ENCODE assay signal across 11 mouse cellular contexts in the genomic region with DNA sequence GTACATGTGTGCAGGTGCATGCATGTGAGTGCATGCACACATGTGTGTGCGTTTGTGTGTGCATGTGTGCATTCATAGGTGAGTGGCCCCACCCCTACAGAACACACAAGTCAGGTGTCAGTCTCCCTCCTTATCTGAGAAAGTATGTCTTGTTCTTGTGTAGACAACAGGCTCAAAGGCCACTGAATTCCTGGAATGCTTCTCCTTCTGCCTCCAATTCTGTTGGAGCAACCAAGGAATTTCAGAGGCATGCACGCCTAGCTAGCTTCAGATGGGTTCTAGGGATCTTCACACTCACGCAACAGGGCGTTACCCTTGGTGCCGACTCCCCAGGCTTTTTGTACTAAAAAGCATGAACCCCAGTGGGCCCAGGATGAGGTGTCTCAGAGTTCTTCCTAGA. TPM values are rescaled to one million over a fixed set of nuclear protein-coding genes. Genes with fewer than 3 reads are reported as not detected.
A peak's percentile ranks its signal among the peaks of the same experiment; 100 is the strongest.
DNase-seq lines count a peak whose midpoint lies in the region; ATAC-seq and TF ChIP-seq lines count a peak whose summit lies in the region.
"Had no signal": no experiment of that assay in that cellular context is flagged by ENCODE, and none has a peak within 500 bp of the region (broad histone marks: within the 10 kb centered on the region; RNA-seq: fewer than 3 reads in every experiment).

No protein-coding gene starts in this region.

- H3K27me3 ChIP-seq in heart, embryonic 14.5 days (ENCODE audit: control insufficient read depth, insufficient read depth, low read length): no peaks in the 10 kb centered on the region
- H3K27me3 ChIP-seq in heart, adult 2 months (ENCODE audit: control insufficient read depth, insufficient read depth, low read length): no peaks in the 10 kb centered on the region
- H3K27me3 ChIP-seq in lung, embryonic 16.5 days (ENCODE audit: control insufficient read depth, insufficient read depth, low read depth, low read length): no peaks in the 10 kb centered on the region
- no peaks in the 10 kb centered on the region for H3K27me3 ChIP-seq in intestine, embryonic 15.5 days (replicated peaks)
- no peaks in the 10 kb centered on the region for H3K27me3 ChIP-seq in stomach, postnatal 0 days (ENCODE audit: control insufficient read depth, insufficient read depth, low read length)
- H3K27me3 ChIP-seq: megakaryocyte, embryonic 14.5 days had no signal

- H3K4me3 ChIP-seq in heart, embryonic 14.5 days (ENCODE audit: control insufficient read depth in 1 of 2, insufficient read depth in 1 of 2, low read depth in 1 of 2, low read length in 2 of 2): no peak overlapping the region
- no peak overlapping the region for H3K4me3 ChIP-seq in heart, adult 2 months
- H3K4me3 ChIP-seq in lung, embryonic 16.5 days (ENCODE audit: low read length): no peak overlapping the region
- H3K4me3 ChIP-seq in lung, adult 2 months (replicated peaks; ENCODE audit: extremely low read depth, low read depth, low read length): no peak overlapping the region
- no peak overlapping the region for H3K4me3 ChIP-seq in intestine, embryonic 15.5 days (replicated peaks)
- no peak overlapping the region for H3K4me3 ChIP-seq in stomach, postnatal 0 days (ENCODE audit: low read depth, low read length)
- H3K4me3 ChIP-seq: megakaryocyte, embryonic 14.5 days had no signal

- DNase-seq in heart, adult 2 months: no peak
- no peak for DNase-seq in lung, adult 2 months
- DNase-seq in stomach, postnatal 0 days (ENCODE audit: low spot score): no peak
- DNase-seq in gastrocnemius, adult 8-10 months (ENCODE audit: low spot score in 2 of 2): no peak
- DNase-seq in adipocyte (ENCODE audit: low spot score): no peak
- DNase-seq: liver had no signal

- WGBS in heart, embryonic 14.5 days: 31% methylated on average over 5 of the region's 5 CpGs
- 71% methylated on average over 5 of the region's 5 CpGs for WGBS in heart, adult 2 months
- 45% methylated on average over 5 of the region's 5 CpGs for WGBS in lung, embryonic 16.5 days
- WGBS in lung, adult 2 months: 63% methylated on average over 5 of the region's 5 CpGs
- WGBS in intestine, embryonic 15.5 days: 45% methylated on average over 5 of the region's 5 CpGs
- 41% methylated on average over 5 of the region's 5 CpGs for WGBS in stomach, postnatal 0 days

- intact Hi-C loops in heart, adult 2 months (cut with DNase I): loop anchor here (2.0 to 10.0 kb wide), 3 partner anchors 45 to 295 kb away; no protein-coding TSS in a partner anchor

- H3K79me2 ChIP-seq in heart, adult 2 months (replicated peaks; ENCODE audit: control insufficient read depth, insufficient read depth, low read length): 0 out of 2 replicates have a peak, but pooled peaks cover 5% of the 10 kb centered on the region

- H3K4me1 ChIP-seq in heart, embryonic 14.5 days (ENCODE audit: control insufficient read depth in 2 of 2, insufficient read depth in 2 of 2, low read length in 2 of 2): peaks cover 23 to 39% of the 10 kb centered on the region in 2 experiments
- no peaks in the 10 kb centered on the region; the same call in 1 of the 2 replicates for H3K4me1 ChIP-seq in heart, adult 2 months (ENCODE audit: control insufficient read depth, insufficient read depth, low read length)
- H3K4me1 ChIP-seq in lung, embryonic 16.5 days (replicated peaks; ENCODE audit: control insufficient read depth, insufficient read depth, low read length): peaks cover 19% of the 10 kb centered on the region; the same call in 1 of the 2 replicates
- H3K4me1 ChIP-seq in lung, adult 2 months (ENCODE audit: control insufficient read depth, insufficient read depth, low read length): no peaks in the 10 kb centered on the region
- H3K4me1 ChIP-seq in intestine, embryonic 15.5 days (replicated peaks): peaks cover 11% of the 10 kb centered on the region
- 0 out of 2 replicates have a peak, but pooled peaks cover 2% of the 10 kb centered on the region for H3K4me1 ChIP-seq in stomach, postnatal 0 days (replicated peaks; ENCODE audit: control insufficient read depth, insufficient read depth)

- peak overlapping the region; percentile 21 to 66; a peak in 3 of 4 replicates for H3K27ac ChIP-seq in heart, embryonic 14.5 days (replicated peaks in 1 of 2; ENCODE audit: control insufficient read depth in 1 of 2, insufficient read depth in 1 of 2, low read depth in 2 of 2, low read length in 2 of 2)
- H3K27ac ChIP-seq in heart, adult 2 months: no peak overlapping the region
- H3K27ac ChIP-seq in lung, embryonic 16.5 days (ENCODE audit: low read length): peak overlapping the region; percentile 33; the same call in 1 of the 2 replicates
- peak overlapping the region; percentile 23; the same call in 1 of the 2 replicates for H3K27ac ChIP-seq in intestine, embryonic 15.5 days
- H3K27ac ChIP-seq in stomach, postnatal 0 days (replicated peaks): peak overlapping the region; percentile 45; the same call in 1 of the 2 replicates

- H3K9ac ChIP-seq in heart, embryonic 14.5 days (ENCODE audit: low read length): no peak overlapping the region; the same call in 1 of the 2 replicates
- no peak overlapping the region for H3K9ac ChIP-seq in heart, adult 2 months (ENCODE audit: low read depth, low read length)
- no peak overlapping the region for H3K9ac ChIP-seq in lung, embryonic 16.5 days (ENCODE audit: low read length)
- no peak overlapping the region for H3K9ac ChIP-seq in intestine, embryonic 15.5 days
- H3K9ac ChIP-seq in stomach, postnatal 0 days (ENCODE audit: low read length): no peak overlapping the region

- no peaks in the 10 kb centered on the region for H3K9me3 ChIP-seq in heart, embryonic 14.5 days (ENCODE audit: control insufficient read depth, low read length)
- no peaks in the 10 kb centered on the region for H3K9me3 ChIP-seq in lung, embryonic 16.5 days (ENCODE audit: control insufficient read depth, low read length)
- no peaks in the 10 kb centered on the region for H3K9me3 ChIP-seq in intestine, embryonic 15.5 days
- no peaks in the 10 kb centered on the region for H3K9me3 ChIP-seq in stomach, postnatal 0 days (ENCODE audit: control insufficient read depth, low read length)
- H3K9me3 ChIP-seq: megakaryocyte, embryonic 14.5 days had no signal

- no peak for TF ChIP-seq CTCF in heart, adult 2 months (IDR thresholded peaks at IDR 0.05)
- TF ChIP-seq CTCF in lung, adult 2 months (IDR thresholded peaks at IDR 0.05; ENCODE audit: insufficient read depth, low read length): no peak
- TF ChIP-seq CTCF in stomach, postnatal 0 days (IDR thresholded peaks at IDR 0.05; ENCODE audit: low read depth): no peak

- no peak for TF ChIP-seq EP300 in heart, adult 2 months (IDR thresholded peaks at IDR 0.05; ENCODE audit: insufficient read depth, low read depth, low read length)
- TF ChIP-seq EP300 in stomach, postnatal 0 days (optimal IDR thresholded peaks at IDR 0.05): no peak

- TF ChIP-seq POLR2A in heart, adult 2 months (IDR thresholded peaks at IDR 0.05; ENCODE audit: insufficient read depth, low read depth, low read length): no peak
- TF ChIP-seq POLR2A in lung, adult 2 months (IDR thresholded peaks at IDR 0.05; ENCODE audit: borderline replicate concordance, extremely low read depth, low read depth, low read length): no peak

- H3K36me3 ChIP-seq in heart, embryonic 14.5 days (ENCODE audit: control insufficient read depth, insufficient read depth, low read length): peaks cover 87% of the 10 kb centered on the region
- H3K36me3 ChIP-seq in heart, adult 2 months (ENCODE audit: control insufficient read depth, insufficient read depth, low read length): no peaks in the 10 kb centered on the region
- peaks cover 42% of the 10 kb centered on the region for H3K36me3 ChIP-seq in lung, embryonic 16.5 days (ENCODE audit: control insufficient read depth, insufficient read depth, low read length)
- H3K36me3 ChIP-seq in intestine, embryonic 15.5 days: peaks cover 54% of the 10 kb centered on the region
- peaks cover 45% of the 10 kb centered on the region for H3K36me3 ChIP-seq in stomach, postnatal 0 days (ENCODE audit: control insufficient read depth, insufficient read depth, low read length)

- no peak overlapping the region for H3K4me2 ChIP-seq in heart, embryonic 14.5 days (ENCODE audit: low read length)
- no peak overlapping the region for H3K4me2 ChIP-seq in lung, embryonic 16.5 days (ENCODE audit: low read depth, low read length)
- H3K4me2 ChIP-seq in intestine, embryonic 15.5 days (replicated peaks): no peak overlapping the region
- H3K4me2 ChIP-seq in stomach, postnatal 0 days (replicated peaks; ENCODE audit: low read depth): no peak overlapping the region

- no peak for ATAC-seq in heart, embryonic 14.5 days (ENCODE audit: insufficient number of reproducible peaks, insufficient read depth, low FRiP score, low read depth)
- no peak for ATAC-seq in lung, embryonic 16.5 days (ENCODE audit: low read depth)
- ATAC-seq in intestine, embryonic 15.5 days: 0 out of 2 replicates have a peak, but pooled peaks have one; percentile 13
- no peak for ATAC-seq in stomach, postnatal 0 days (ENCODE audit: low FRiP score, low TSS enrichment)
- ATAC-seq: CD4-positive, CD25-positive, alpha-beta regulatory T cell, adult 4 months had no signal

RNA-seq across cellular contexts. Expression of gene Tnrc18, which starts 47.8 kb away (rescaled TPM):
- polyA plus RNA-seq in heart, embryonic 14.5 days (2014; fragmentation: Nextera tagmentation; extraction: Ambion mirVana): 28.1 and 31.0 TPM in 2 replicates
- total RNA-seq in heart, adult 2 months (2021): 10 to 100 TPM; 49.7 to 60.3 TPM
- 15.1 and 18.5 TPM in 2 replicates for polyA plus RNA-seq in heart, adult 2 months (2012; rRNA removed)
- polyA plus RNA-seq in lung, embryonic 16.5 days (2015; fragmentation: Nextera tagmentation; extraction: Ambion mirVana): 17.3 and 18.2 TPM in 2 replicates
- 60.1 and 87.1 TPM in 2 replicates for polyA plus RNA-seq in lung, adult 2 months (2012; rRNA removed)
- polyA plus RNA-seq in intestine, embryonic 15.5 days (2015; fragmentation: Nextera tagmentation; extraction: Ambion mirVana): 19.5 and 21.6 TPM in 2 replicates
- 12.0 and 12.5 TPM in 2 replicates for polyA plus RNA-seq in stomach, postnatal 0 days (2015; fragmentation: Nextera tagmentation; extraction: Ambion mirVana)
- 10 to 100 TPM; 26.0 to 42.3 (median 30.7) TPM for total RNA-seq in gastrocnemius, adult 8-10 months (2022)
